Mouse (Mus musculus) liver, embryonic 13.5 days (tissue): ENCODE data around the gene Adgrg4. TPM values are rescaled to one million over a fixed set of nuclear protein-coding genes. Genes with fewer than 3 reads are reported as not detected.
A peak's percentile ranks its signal among the peaks of the same experiment; 100 is the strongest.

ENCODE experiments used
- ATAC-seq: fragments of 200-750 bp; cut with Nextera tagmentation; 2 replicates; pipeline ENCODE4 v1.8.0; 2017; ENCODE audit warnings: low read depth, mild to moderate bottlenecking, moderate number of reproducible peaks, moderate library complexity
- DNase-seq: peaks from one replicate; pipeline ENCODE4 v3.0.0; 2022
- H3K27ac ChIP-seq: fragments of 300-500 bp; sonication (generic); 2 replicates; pipeline ENCODE4 v1.5.1; 2015; ENCODE audit warnings: moderate library complexity, mild to moderate bottlenecking, inconsistent platforms
- H3K27me3 ChIP-seq: fragments of 300-500 bp; sonication (generic); 2 replicates; pipeline ENCODE4 v1.6.1; 2015; ENCODE audit warnings: mild to moderate bottlenecking, inconsistent platforms
- H3K36me3 ChIP-seq: fragments of 300-500 bp; sonication (generic); 2 replicates; pipeline ENCODE4 v1.6.1; 2015; ENCODE audit warnings: mild to moderate bottlenecking, inconsistent platforms
- H3K4me1 ChIP-seq: fragments of 300-500 bp; sonication (generic); replicated peaks from 2 replicates; pipeline ENCODE4 v1.6.1; 2015; ENCODE audit warnings: inconsistent platforms
- H3K4me2 ChIP-seq: fragments of 300-500 bp; sonication (generic); 2 replicates; pipeline ENCODE4 v1.6.1; 2015; ENCODE audit warnings: inconsistent platforms, mild to moderate bottlenecking, moderate library complexity
- H3K4me3 ChIP-seq: fragments of 300-500 bp; sonication (generic); replicated peaks from 2 replicates; pipeline ENCODE4 v1.5.1; 2015; ENCODE audit warnings: mild to moderate bottlenecking, inconsistent platforms
- H3K9ac ChIP-seq: fragments of 300-500 bp; sonication (generic); 2 replicates; pipeline ENCODE4 v1.6.1; 2015; ENCODE audit warnings: mild to moderate bottlenecking, inconsistent platforms
- H3K9me3 ChIP-seq: fragments of 300-500 bp; sonication (generic); replicated peaks from 2 replicates; pipeline ENCODE4 v1.6.1; 2016; ENCODE audit warnings: inconsistent platforms
- WGBS: fragments of 180-500 bp; shearing (Covaris S2); methylation state at CpG from one replicate; pipeline ENCODE4 v1.1.7; 2015; ENCODE audit not compliant: insufficient replicate concordance; 5-methylcytosine and 5-hydroxymethylcytosine counted together
- polyA plus RNA-seq: library from polyadenylated mRNA; unstranded; fragments of >200 nt; fragmentation: Nextera tagmentation; extraction: Ambion mirVana; gene quantifications from 2 replicates; pipeline ENCODE4 v1.2.1, GENCODE M21; 2015

The Adgrg4 gene
- polyA plus RNA-seq = not detected in 2 replicates

DNA sequence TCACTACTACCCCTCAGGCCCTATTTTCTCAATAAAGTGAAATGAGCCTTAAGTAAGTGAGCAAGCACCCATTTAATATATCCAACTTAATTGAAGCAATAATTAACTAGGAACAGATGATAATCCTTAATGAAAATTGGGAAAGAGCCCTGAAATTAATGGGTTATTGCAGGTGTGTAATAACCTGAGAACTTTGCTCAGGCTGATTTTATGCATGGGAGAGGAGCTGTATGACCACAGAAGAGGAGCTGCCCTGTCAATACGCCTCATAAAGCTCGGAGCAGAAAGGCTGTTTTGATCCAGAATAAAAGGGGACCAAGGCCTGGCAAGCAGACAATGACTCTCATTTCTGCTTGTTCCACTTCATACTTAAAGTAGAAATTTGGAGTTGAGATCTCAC is at the start of gene Adgrg4:
TSS of gene Adgrg4 (plus strand) at position 301 of the 400 bp plus-strand sequence.
- no peak for ATAC-seq
- H3K27ac ChIP-seq = no peak within 1 kb of the TSS
- no peak within 1 kb of the TSS for H3K4me2 ChIP-seq
- no peaks in the 10 kb centered on the region for H3K27me3 ChIP-seq
- H3K9me3 ChIP-seq = no peaks in the 10 kb centered on the region
- WGBS = 66% methylated on average over 2 of the region's 2 CpGs
- no peak within 1 kb of the TSS for H3K4me3 ChIP-seq
- no peak for DNase-seq
- no peaks in the 10 kb centered on the region for H3K4me1 ChIP-seq
- H3K36me3 ChIP-seq = no peaks in the 10 kb centered on the region
- H3K9ac ChIP-seq = no peak within 1 kb of the TSS

DNA sequence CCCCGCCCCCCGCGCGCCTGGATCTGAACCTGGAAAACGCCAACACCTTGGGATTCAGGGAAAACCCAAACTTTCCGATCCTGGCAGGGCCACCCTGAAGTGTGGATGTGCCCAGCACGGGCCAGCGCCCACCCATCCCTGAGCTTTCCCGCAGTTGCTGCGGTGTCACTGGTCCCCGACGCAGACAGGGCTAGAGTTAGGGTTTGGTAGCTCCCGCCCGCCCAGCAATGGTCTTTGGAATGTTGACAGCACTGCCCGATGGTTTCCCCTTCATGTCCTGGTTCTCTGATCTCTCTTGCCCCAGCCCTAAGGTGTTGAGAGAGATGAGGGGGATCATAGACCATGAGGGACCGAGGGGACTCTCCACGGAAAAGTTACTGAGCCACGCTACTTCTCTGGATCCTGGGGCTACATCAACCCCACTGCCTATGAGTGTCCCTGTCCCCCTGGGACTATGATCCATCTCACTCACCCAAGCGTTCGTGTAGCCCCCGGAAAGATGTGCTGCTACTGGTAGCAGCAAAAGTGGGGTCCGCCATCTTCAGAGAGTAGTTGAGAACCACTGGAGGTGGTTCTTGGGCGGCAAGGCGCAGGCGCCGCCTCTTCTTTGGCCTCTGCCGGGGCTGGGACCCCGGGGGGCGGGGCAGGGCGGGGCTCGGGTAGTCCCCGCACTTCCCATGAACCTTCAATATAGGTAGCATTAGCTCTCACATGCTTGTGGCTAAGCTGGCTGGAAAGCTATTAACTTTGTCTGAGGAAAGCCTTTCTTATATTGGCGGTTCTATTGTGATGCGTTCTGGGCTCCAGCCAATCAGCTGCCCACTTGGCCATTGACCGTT is 48.0 kb upstream of the Adgrg4 start, which contains the start of gene Map7d3:
TSS of gene Map7d3 (minus strand) at position 562 of the 839 bp plus-strand sequence.
- Histone ChIP-seq H3K9ac (peak within 1 kb of the TSS; percentile 36; the same call in 1 of the 2 replicates), H3K27me3 (no peaks in the 10 kb centered on the region), H3K36me3 (no peaks in the 10 kb centered on the region), H3K4me2 (peak within 1 kb of the TSS; percentile 67), H3K4me1 (no peaks in the 10 kb centered on the region), H3K27ac (no peak within 1 kb of the TSS), H3K4me3 (peak within 1 kb of the TSS; percentile 55), H3K9me3 (no peaks in the 10 kb centered on the region)
- DNase-seq = peak; percentile 8
- WGBS = 15% methylated on average over 35 of the region's 35 CpGs
- peak; percentile 61 for ATAC-seq

DNA sequence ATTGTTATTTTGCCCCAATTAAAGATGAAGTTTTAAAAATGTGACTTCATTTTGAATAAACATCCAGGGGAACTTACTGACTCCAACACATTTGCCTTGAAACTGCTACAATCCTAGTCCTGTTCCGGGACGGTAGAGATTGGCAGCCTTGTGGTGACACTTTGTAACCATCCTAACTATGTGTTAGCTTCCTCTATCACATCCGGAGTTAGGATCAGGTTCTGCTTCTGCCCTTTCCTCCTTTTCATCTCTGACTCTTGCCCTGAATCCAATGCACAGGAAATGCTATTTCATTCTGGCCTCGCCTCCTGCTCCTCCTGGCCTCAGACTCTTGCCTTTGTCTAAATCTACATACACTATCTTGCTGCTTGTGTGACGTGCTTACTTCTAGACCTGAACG is 42.5 kb upstream of the Adgrg4 start:
- Histone ChIP-seq H3K27me3 (no peaks in the 10 kb centered on the region), H3K4me1 (no peaks in the 10 kb centered on the region), H3K4me2 (no peak overlapping the region), H3K4me3 (no peak overlapping the region), H3K9ac (no peak overlapping the region), H3K27ac (no peak overlapping the region), H3K9me3 (no peaks in the 10 kb centered on the region), H3K36me3 (no peaks in the 10 kb centered on the region)
- no peak for ATAC-seq
- 42% methylated on average over 6 of the region's 6 CpGs for WGBS
- DNase-seq = no peak

DNA sequence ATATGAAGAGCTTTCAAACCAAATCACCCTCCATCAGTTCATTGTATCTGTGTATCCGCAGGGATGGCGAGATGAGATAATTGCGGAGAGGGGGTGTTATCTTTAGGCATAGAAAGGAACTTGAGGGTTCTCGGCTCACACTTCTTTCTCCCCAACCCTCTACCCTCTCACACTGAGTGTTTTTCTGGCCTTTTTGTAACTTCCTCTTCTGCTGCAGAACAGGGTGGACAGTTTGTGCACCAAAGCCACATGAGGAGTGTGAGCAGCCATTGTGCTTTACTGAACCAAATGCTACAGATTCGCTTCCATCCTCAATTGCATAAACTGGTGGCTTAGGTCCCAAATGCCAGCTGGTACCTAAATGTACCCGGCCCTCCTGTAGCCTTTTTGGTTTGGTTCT is 34.1 kb upstream of the Adgrg4 start:
- DNase-seq (no peak), ATAC-seq (no peak)
- Histone ChIP-seq H3K27me3 (no peaks in the 10 kb centered on the region), H3K4me1 (no peaks in the 10 kb centered on the region), H3K4me2 (no peak overlapping the region), H3K4me3 (no peak overlapping the region), H3K9ac (no peak overlapping the region), H3K36me3 (no peaks in the 10 kb centered on the region), H3K27ac (no peak overlapping the region), H3K9me3 (no peaks in the 10 kb centered on the region)
- 45% methylated on average over 6 of the region's 6 CpGs for WGBS

GRCm38 (mm10) chrX:56839369-56839768 is 30.6 kb upstream of the Adgrg4 start:
- no peak for DNase-seq
- Histone ChIP-seq H3K36me3 (no peaks in the 10 kb centered on the region), H3K27me3 (no peaks in the 10 kb centered on the region), H3K9ac (no peak overlapping the region), H3K4me2 (no peak overlapping the region), H3K9me3 (no peaks in the 10 kb centered on the region), H3K4me3 (no peak overlapping the region), H3K4me1 (no peaks in the 10 kb centered on the region), H3K27ac (no peak overlapping the region)
- no peak for ATAC-seq

DNA sequence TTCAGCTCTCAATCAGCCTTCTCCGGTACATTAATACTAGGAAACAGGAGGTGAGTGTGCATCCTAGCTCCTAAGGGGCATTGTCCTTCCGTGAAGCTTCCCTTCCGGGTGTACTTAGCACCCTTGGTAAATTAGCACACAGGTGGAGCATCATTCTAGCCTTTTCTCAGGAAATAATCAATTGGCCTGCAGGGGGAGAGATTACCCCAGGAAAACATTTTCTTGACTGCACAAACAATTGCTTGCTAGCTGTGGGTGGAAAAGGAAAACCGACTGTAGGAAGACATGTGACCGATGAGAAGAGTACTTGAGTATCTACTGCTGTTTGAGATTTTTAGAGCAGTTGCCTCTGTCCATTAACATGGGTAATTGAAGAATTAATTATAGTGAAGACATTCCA is 28.7 kb upstream of the Adgrg4 start:
- no peak overlapping the region for H3K4me3 ChIP-seq
- H3K4me1 ChIP-seq = no peaks in the 10 kb centered on the region
- no peak for DNase-seq
- WGBS = 55% methylated on average over 5 of the region's 5 CpGs
- H3K27me3 ChIP-seq = no peaks in the 10 kb centered on the region
- no peaks in the 10 kb centered on the region for H3K9me3 ChIP-seq
- no peak for ATAC-seq
- no peak overlapping the region for H3K4me2 ChIP-seq
- no peak overlapping the region for H3K27ac ChIP-seq
- no peak overlapping the region for H3K9ac ChIP-seq
- no peaks in the 10 kb centered on the region for H3K36me3 ChIP-seq

GRCm38 (mm10) chrX:57012891-57013290 is 142.9 kb downstream of the Adgrg4 start:
- no peaks in the 10 kb centered on the region for H3K27me3 ChIP-seq
- H3K4me2 ChIP-seq = no peak overlapping the region
- H3K4me1 ChIP-seq = no peaks in the 10 kb centered on the region
- no peak overlapping the region for H3K9ac ChIP-seq
- WGBS = 62% methylated on average over 2 of the region's 2 CpGs
- H3K27ac ChIP-seq = no peak overlapping the region
- H3K36me3 ChIP-seq = no peaks in the 10 kb centered on the region
- no peak overlapping the region for H3K4me3 ChIP-seq
- DNase-seq (no peak), ATAC-seq (no peak)
- no peaks in the 10 kb centered on the region for H3K9me3 ChIP-seq

GRCm38 (mm10) chrX:57042774-57043173 is 172.8 kb downstream of the Adgrg4 start, which contains the start of gene Brs3:
Brs3 (plus strand) TSS chrX:57043074.
- Histone ChIP-seq H3K36me3 (no peaks in the 10 kb centered on the region), H3K27ac (no peak within 1 kb of the TSS), H3K4me3 (no peak within 1 kb of the TSS), H3K9me3 (no peaks in the 10 kb centered on the region), H3K4me1 (no peaks in the 10 kb centered on the region), H3K4me2 (no peak within 1 kb of the TSS), H3K27me3 (no peaks in the 10 kb centered on the region), H3K9ac (no peak within 1 kb of the TSS)
- 60% methylated on average over 5 of the region's 5 CpGs for WGBS
- DNase-seq (no peak), ATAC-seq (no peak)

- H3K9ac ChIP-seq = no peak overlapping the region
- H3K9me3 ChIP-seq = no peaks in the 10 kb centered on the region
- H3K4me3 ChIP-seq = no peak overlapping the region
- H3K27me3 ChIP-seq = no peaks in the 10 kb centered on the region
- H3K36me3 ChIP-seq = no peaks in the 10 kb centered on the region
- no peak overlapping the region for H3K27ac ChIP-seq
- WGBS = 61% methylated on average over 6 of the region's 6 CpGs
- DNase-seq = no peak
- ATAC-seq = no peak
- no peaks in the 10 kb centered on the region for H3K4me1 ChIP-seq
- H3K4me2 ChIP-seq = no peak overlapping the region
Observed at GRCm38 (mm10) chrX:57043869-57044268, 173.9 kb downstream of the Adgrg4 start.

Other genes with a start within 250 kb of the Adgrg4 start
- gene Fhl1, start 138.4 kb upstream of the Adgrg4 start, polyA plus RNA-seq = 11.7 and 11.8 TPM in 2 replicates
- 0.44 and 0.78 TPM in 2 replicates for gene Map7d3, start 47.8 kb upstream of the Adgrg4 start, polyA plus RNA-seq
- gene Brs3, start 172.9 kb downstream of the Adgrg4 start, polyA plus RNA-seq = not detected in 2 replicates
- gene Htatsf1, start 183.4 kb downstream of the Adgrg4 start, polyA plus RNA-seq = 32.4 and 33.7 TPM in 2 replicates
- gene Vgll1, start 217.9 kb downstream of the Adgrg4 start, polyA plus RNA-seq = not detected in 2 replicates